Mouse (Mus musculus): ENCODE results near the gene Adamts17. TPM values are rescaled to one million over a fixed set of nuclear protein-coding genes. Genes with fewer than 3 reads are reported as not detected.
A peak's percentile ranks its signal among the peaks of the same experiment; 100 is the strongest.

The Adamts17 gene
- 10 to 100 TPM; 10.0 to 10.9 TPM for total RNA-seq (2021)

- DNase-seq (ENCODE audit: low spot score in 2 of 2) = peak; percentile 94 to 99
- intact Hi-C loops (cut with DNase I) = loop anchor here (2.0 to 10.0 kb wide), 5 partner anchors 129 to 793 kb away; partner anchors contain the start of genes Asb7 and Lins1
These were observed at the start of gene Adamts17 for GRCm38 (mm10) chr7:66839463-66840007. TSS of gene Adamts17 (plus strand) at chr7:66839735.

- intact Hi-C loops (cut with DNase I) = no loop called here
These were observed 49.4 kb upstream of the Adamts17 start for GRCm38 (mm10) chr7:66789860-66790748.

GRCm38 (mm10) chr7:66791022-66791421 lies 48.5 kb upstream of the Adamts17 start:
- DNase-seq (ENCODE audit: low spot score in 2 of 2) = no peak
- intact Hi-C loops (cut with DNase I) = no loop called here

More at GRCm38 (mm10) chr7:66789860-66790748, 49.4 kb upstream of the Adamts17 start:
- DNase-seq (ENCODE audit: low spot score in 2 of 2) = no peak

GRCm38 (mm10) chr7:66796909-66797308 lies 42.6 kb upstream of the Adamts17 start:
- DNase-seq (ENCODE audit: low spot score in 2 of 2) = no peak
- intact Hi-C loops (cut with DNase I) = no loop called here

- intact Hi-C loops (cut with DNase I) = no loop called here
These were observed 42.2 kb upstream of the Adamts17 start for GRCm38 (mm10) chr7:66797345-66797744.

GRCm38 (mm10) chr7:66798826-66799225 lies 40.7 kb upstream of the Adamts17 start:
- peak in 1 of 2 experiments; percentile 15 for DNase-seq (ENCODE audit: low spot score in 2 of 2)
- intact Hi-C loops (cut with DNase I) = no loop called here

More at GRCm38 (mm10) chr7:66797345-66797744, 42.2 kb upstream of the Adamts17 start:
- no peak for DNase-seq (ENCODE audit: low spot score in 2 of 2)

- intact Hi-C loops (cut with DNase I) = no loop called here
- DNase-seq (ENCODE audit: low spot score in 2 of 2) = no peak
These were observed 38.8 kb upstream of the Adamts17 start for GRCm38 (mm10) chr7:66800784-66801183.

- intact Hi-C loops (cut with DNase I) = no loop called here
- DNase-seq (ENCODE audit: low spot score in 2 of 2) = no peak
These were observed 37.8 kb upstream of the Adamts17 start for GRCm38 (mm10) chr7:66801785-66802184.

- intact Hi-C loops (cut with DNase I) = no loop called here
These were observed 35.7 kb upstream of the Adamts17 start for GRCm38 (mm10) chr7:66803798-66804197.

GRCm38 (mm10) chr7:66806801-66807200 lies 32.7 kb upstream of the Adamts17 start:
- intact Hi-C loops (cut with DNase I) = no loop called here
- no peak for DNase-seq (ENCODE audit: low spot score in 2 of 2)

More at GRCm38 (mm10) chr7:66803798-66804197, 35.7 kb upstream of the Adamts17 start:
- DNase-seq (ENCODE audit: low spot score in 2 of 2) = no peak

- intact Hi-C loops (cut with DNase I) = no loop called here
- no peak for DNase-seq (ENCODE audit: low spot score in 2 of 2)
These were observed 29.1 kb upstream of the Adamts17 start for GRCm38 (mm10) chr7:66810436-66810835.

GRCm38 (mm10) chr7:66811294-66811693 lies 28.2 kb upstream of the Adamts17 start:
- intact Hi-C loops (cut with DNase I) = no loop called here
- DNase-seq (ENCODE audit: low spot score in 2 of 2) = no peak

GRCm38 (mm10) chr7:66812289-66812688 lies 27.2 kb upstream of the Adamts17 start:
- intact Hi-C loops (cut with DNase I) = no loop called here
- DNase-seq (ENCODE audit: low spot score in 2 of 2) = no peak

- intact Hi-C loops (cut with DNase I) = no loop called here
- DNase-seq (ENCODE audit: low spot score in 2 of 2) = peak; percentile 12 to 67
These were observed 26.8 kb upstream of the Adamts17 start for GRCm38 (mm10) chr7:66812737-66813136.

- no peak for DNase-seq (ENCODE audit: low spot score in 2 of 2)
- intact Hi-C loops (cut with DNase I) = no loop called here
These were observed 26.4 kb upstream of the Adamts17 start for GRCm38 (mm10) chr7:66813172-66813571.

GRCm38 (mm10) chr7:66815526-66815925 lies 24.0 kb upstream of the Adamts17 start:
- no peak for DNase-seq (ENCODE audit: low spot score in 2 of 2)
- intact Hi-C loops (cut with DNase I) = no loop called here

GRCm38 (mm10) chr7:66820034-66820433 lies 19.5 kb upstream of the Adamts17 start:
- intact Hi-C loops (cut with DNase I) = loop anchor here (2.0 to 5.0 kb wide), 2 partner anchors 15 to 377 kb away; no protein-coding TSS in a partner anchor
- DNase-seq (ENCODE audit: low spot score in 2 of 2) = peak in 1 of 2 experiments; percentile 19

- intact Hi-C loops (cut with DNase I) = no loop called here
- DNase-seq (ENCODE audit: low spot score in 2 of 2) = no peak
These were observed 8.7 kb upstream of the Adamts17 start for GRCm38 (mm10) chr7:66830803-66831202.

GRCm38 (mm10) chr7:66831295-66831694 lies 8.2 kb upstream of the Adamts17 start:
- intact Hi-C loops (cut with DNase I) = no loop called here
- peak in 1 of 2 experiments; percentile 19 for DNase-seq (ENCODE audit: low spot score in 2 of 2)

- intact Hi-C loops (cut with DNase I) = loop anchor here (5.0 to 10.0 kb wide), 3 partner anchors 225 to 792 kb away; no protein-coding TSS in a partner anchor
- peak; percentile 39 to 58 for DNase-seq (ENCODE audit: low spot score in 2 of 2)
These were observed 629 bp downstream of the Adamts17 start for GRCm38 (mm10) chr7:66840008-66840719.

Measured in left cerebral cortex, postnatal 25 days (tissue).